Mouse (Mus musculus) left cerebral cortex, postnatal 25 days (tissue): ENCODE data around the gene Hbp1. TPM values are rescaled to one million over a fixed set of nuclear protein-coding genes. Genes with fewer than 3 reads are reported as not detected.

ENCODE experiments used
- DNase-seq, 2 experiments: peaks; one replicate each; pipeline ENCODE4 v3.0.0; 2022; ENCODE audit warnings: low spot score in 2 of 2, mixed read lengths in 1 of 2
- intact Hi-C: fragments of 180-260 bp; cut with DNase I; formaldehyde crosslinking; loops from one replicate; pipeline ENCODE4 v1.15.1; 2025
- total RNA-seq, 2 experiments: library from RNA; stranded (reverse); gene quantifications; 2 replicates each; pipeline ENCODE4 v1.2.3; 2021

Gene Hbp1
- total RNA-seq, 2 experiments from 2014 or later, result 17.7 to 19.7 TPM

GRCm38 (mm10) chr12:31920464-31921405 is 29.6 kb downstream of the Hbp1 start:
- intact Hi-C loops, result loop anchor here (5.0 to 10.0 kb wide), 2 partner anchors 208 to 546 kb away; partner anchors contain the start of gene Gpr22
- DNase-seq, result no peak

GRCm38 (mm10) chr12:31917245-31917644 is 33.1 kb downstream of the Hbp1 start:
- DNase-seq, result peak in 1 of 2 experiments; percentile 9
- intact Hi-C loops, result no loop called here

GRCm38 (mm10) chr12:31916691-31917090 is 33.6 kb downstream of the Hbp1 start:
- intact Hi-C loops, result no loop called here
- DNase-seq, result no peak

- peak in 1 of 2 experiments; percentile 16 for DNase-seq
- intact Hi-C loops, result no loop called here
These were observed 36.7 kb downstream of the Hbp1 start for GRCm38 (mm10) chr12:31913614-31914013.

GRCm38 (mm10) chr12:31912966-31913551 is 37.3 kb downstream of the Hbp1 start:
- no peak for DNase-seq
- intact Hi-C loops, result no loop called here

- intact Hi-C loops, result no loop called here
- DNase-seq, result no peak
These were observed 42.9 kb downstream of the Hbp1 start for GRCm38 (mm10) chr12:31907436-31907835.

GRCm38 (mm10) chr12:31905696-31906551 is 44.4 kb downstream of the Hbp1 start:
- DNase-seq, result peak in 1 of 2 experiments; percentile 65
- intact Hi-C loops, result no loop called here

- intact Hi-C loops, result no loop called here
- no peak for DNase-seq
These were observed 49.9 kb downstream of the Hbp1 start for GRCm38 (mm10) chr12:31900391-31900914.

GRCm38 (mm10) chr12:31897456-31897855 is 52.9 kb downstream of the Hbp1 start:
- no peak for DNase-seq
- intact Hi-C loops, result loop anchor here (5.0 kb wide), 1 partner anchor 185 kb away; the partner anchor contains the start of gene Gpr22

GRCm38 (mm10) chr12:31896986-31897385 is 53.3 kb downstream of the Hbp1 start:
- no peak for DNase-seq
- intact Hi-C loops, result loop anchor here (5.0 kb wide), 1 partner anchor 185 kb away; the partner anchor contains the start of gene Gpr22

- DNase-seq, result no peak
- intact Hi-C loops, result loop anchor here (5.0 kb wide), 1 partner anchor 184 kb away; the partner anchor contains the start of gene Gpr22
These were observed 54.0 kb downstream of the Hbp1 start for GRCm38 (mm10) chr12:31896295-31896694.

GRCm38 (mm10) chr12:31895888-31896287 is 54.4 kb downstream of the Hbp1 start:
- intact Hi-C loops, result loop anchor here (5.0 kb wide), 1 partner anchor 184 kb away; the partner anchor contains the start of gene Gpr22
- peak; percentile 46 to 90 for DNase-seq

GRCm38 (mm10) chr12:31895095-31895734 is 55.1 kb downstream of the Hbp1 start:
- no peak for DNase-seq
- intact Hi-C loops, result loop anchor here (5.0 kb wide), 1 partner anchor 183 kb away; the partner anchor contains the start of gene Gpr22

- intact Hi-C loops, result no loop called here
These were observed 57.6 kb downstream of the Hbp1 start for GRCm38 (mm10) chr12:31892771-31893170.

GRCm38 (mm10) chr12:31892079-31892478 is 58.3 kb downstream of the Hbp1 start:
- intact Hi-C loops, result no loop called here
- no peak for DNase-seq

More at GRCm38 (mm10) chr12:31892771-31893170, 57.6 kb downstream of the Hbp1 start:
- DNase-seq, result no peak

- no peak for DNase-seq
- intact Hi-C loops, result no loop called here
These were observed 59.6 kb downstream of the Hbp1 start for GRCm38 (mm10) chr12:31890685-31891084.

GRCm38 (mm10) chr12:31885844-31886606 is 64.3 kb downstream of the Hbp1 start:
- intact Hi-C loops, result loop anchor here (5.0 to 10.0 kb wide), 2 partner anchors 114 to 151 kb away; no protein-coding TSS in a partner anchor
- peak in 1 of 2 experiments; percentile 95 for DNase-seq

- DNase-seq, result peak in 1 of 2 experiments; percentile 57
- intact Hi-C loops, result loop anchor here (5.0 to 10.0 kb wide), 2 partner anchors 113 to 150 kb away; no protein-coding TSS in a partner anchor
These were observed 65.3 kb downstream of the Hbp1 start for GRCm38 (mm10) chr12:31885084-31885483.
